In the genomic region with DNA sequence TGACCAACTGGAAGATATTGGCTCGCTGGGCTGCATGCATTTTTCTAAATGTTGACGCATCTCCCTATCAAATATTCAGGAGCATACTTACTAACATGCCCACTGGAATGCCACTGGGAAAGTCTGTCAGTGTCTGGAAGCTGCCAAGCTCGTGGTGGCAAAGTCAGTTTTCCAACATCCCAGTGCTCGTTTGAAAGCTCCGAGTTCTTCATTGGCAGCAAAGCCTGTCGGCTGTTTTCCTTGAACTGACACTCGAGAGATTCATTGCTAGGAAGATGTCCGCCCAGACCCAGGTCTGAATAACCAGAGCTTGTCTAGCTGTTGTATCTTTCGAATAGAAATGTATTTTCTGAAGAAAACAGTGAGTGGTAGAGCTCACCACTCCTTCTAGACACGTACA, we compare ENCODE assay signal across 21 mouse cellular contexts.
DNase-seq lines count a peak whose midpoint lies in the region; ATAC-seq and TF ChIP-seq lines count a peak whose summit lies in the region.
"Had no signal": no experiment of that assay in that cellular context is flagged by ENCODE, and none has a peak within 500 bp of the region (broad histone marks: within the 10 kb centered on the region; RNA-seq: fewer than 3 reads in every experiment).

No protein-coding gene starts in this region.

- no peak overlapping the region for H3K4me3 ChIP-seq in hindbrain, postnatal 0 days (ENCODE audit: low read length)
- H3K4me3 ChIP-seq in hindbrain, embryonic 14.5 days (replicated peaks; ENCODE audit: low read length) = no peak overlapping the region
- H3K4me3 ChIP-seq in heart, embryonic 12.5 days = no peak overlapping the region
- H3K4me3 ChIP-seq: embryonic facial prominence, embryonic 10.5 days; embryonic facial prominence, embryonic 12.5 days had no signal

- H3K36me3 ChIP-seq in hindbrain, postnatal 0 days (ENCODE audit: insufficient read depth, low read length) = no peaks in the 10 kb centered on the region
- no peaks in the 10 kb centered on the region for H3K36me3 ChIP-seq in hindbrain, embryonic 14.5 days (replicated peaks; ENCODE audit: control insufficient read depth, insufficient read depth)
- no peaks in the 10 kb centered on the region for H3K36me3 ChIP-seq in heart, embryonic 12.5 days
- H3K36me3 ChIP-seq: embryonic facial prominence, embryonic 10.5 days; embryonic facial prominence, embryonic 12.5 days; G1E had no signal

- no peak for TF ChIP-seq CTCF in hindbrain, postnatal 0 days (IDR thresholded peaks at IDR 0.05; ENCODE audit: low read depth)

- no peak overlapping the region for H3K9ac ChIP-seq in hindbrain, postnatal 0 days (replicated peaks; ENCODE audit: low read length)
- H3K9ac ChIP-seq in hindbrain, embryonic 14.5 days = no peak overlapping the region
- no peak overlapping the region for H3K9ac ChIP-seq in heart, embryonic 12.5 days
- H3K9ac ChIP-seq: embryonic facial prominence, embryonic 12.5 days had no signal

- H3K27me3 ChIP-seq in hindbrain, postnatal 0 days (ENCODE audit: insufficient read depth, low read length) = no peaks in the 10 kb centered on the region
- H3K27me3 ChIP-seq in hindbrain, embryonic 14.5 days (ENCODE audit: control insufficient read depth, insufficient read depth, low read length) = no peaks in the 10 kb centered on the region
- H3K27me3 ChIP-seq in heart, embryonic 12.5 days (replicated peaks) = no peaks in the 10 kb centered on the region
- H3K27me3 ChIP-seq: CH12.LX; embryonic facial prominence, embryonic 12.5 days had no signal

- no peaks in the 10 kb centered on the region for H3K9me3 ChIP-seq in hindbrain, postnatal 0 days (ENCODE audit: low read length)
- no peaks in the 10 kb centered on the region for H3K9me3 ChIP-seq in hindbrain, embryonic 14.5 days (ENCODE audit: control insufficient read depth, low read length)
- no peaks in the 10 kb centered on the region for H3K9me3 ChIP-seq in heart, embryonic 12.5 days (replicated peaks)
- H3K9me3 ChIP-seq: embryonic facial prominence, embryonic 10.5 days; embryonic facial prominence, embryonic 12.5 days; G1E had no signal

- peaks cover 4% of the 10 kb centered on the region; the same call in 1 of the 2 replicates for H3K4me1 ChIP-seq in hindbrain, postnatal 0 days (ENCODE audit: insufficient read depth, low read length)
- no peaks in the 10 kb centered on the region for H3K4me1 ChIP-seq in hindbrain, embryonic 14.5 days (replicated peaks; ENCODE audit: control insufficient read depth, insufficient read depth, low read length)
- 0 out of 2 replicates have a peak, but pooled peaks cover 5% of the 10 kb centered on the region for H3K4me1 ChIP-seq in heart, embryonic 12.5 days (replicated peaks)
- H3K4me1 ChIP-seq: embryonic facial prominence, embryonic 12.5 days had no signal

- no peak for ATAC-seq in hindbrain, postnatal 0 days
- no peak for ATAC-seq in hindbrain, embryonic 14.5 days (ENCODE audit: low FRiP score)
- ATAC-seq in heart, embryonic 12.5 days (ENCODE audit: insufficient number of reproducible peaks, low FRiP score) = no peak
- ATAC-seq: CD4-positive, CD25-positive, alpha-beta regulatory T cell, adult 4 months; forebrain, embryonic 14.5 days; forebrain, embryonic 16.5 days had no signal

- H3K27ac ChIP-seq in hindbrain, postnatal 0 days = 0 out of 2 replicates have a peak overlapping the region, but pooled peaks have one; percentile 20
- no peak overlapping the region for H3K27ac ChIP-seq in hindbrain, embryonic 14.5 days
- H3K27ac ChIP-seq in heart, embryonic 12.5 days (ENCODE audit: poor library complexity, severe bottlenecking) = no peak overlapping the region
- H3K27ac ChIP-seq: embryonic facial prominence, embryonic 10.5 days; embryonic facial prominence, embryonic 12.5 days had no signal

- WGBS in hindbrain, postnatal 0 days = 53% methylated on average over 10 of the region's 10 CpGs
- 82% methylated on average over 10 of the region's 10 CpGs for WGBS in hindbrain, embryonic 14.5 days
- 72% methylated on average over 10 of the region's 10 CpGs for WGBS in heart, embryonic 12.5 days

- DNase-seq in adrenal gland, adult 2 months = peak; percentile 20
- DNase-seq in adrenal gland, postnatal 25 days = no peak
- DNase-seq in cerebellum, postnatal 10 days = peak; percentile 42 to 49
- no peak for DNase-seq in cerebellum, postnatal 14 days
- no peak for DNase-seq in hindbrain, postnatal 0 days (ENCODE audit: low spot score)
- DNase-seq in hindbrain, embryonic 14.5 days (ENCODE audit: low spot score) = no peak
- DNase-seq in Muller cell, postnatal 12 days (ENCODE audit: inconsistent ontology term) = peak; percentile 43
- DNase-seq: adrenal gland, postnatal 10 days; B cell, adult 2 months; cerebellum, adult 11-12 months; cerebellum, adult 2 months; cerebellum, adult 9-10 months; cerebellum, postnatal 25 days had no signal

- no peak overlapping the region for H3K4me2 ChIP-seq in hindbrain, postnatal 0 days (ENCODE audit: low read depth, low read length)
- H3K4me2 ChIP-seq in hindbrain, embryonic 14.5 days (replicated peaks) = no peak overlapping the region
- H3K4me2 ChIP-seq in heart, embryonic 12.5 days = no peak overlapping the region
- H3K4me2 ChIP-seq: embryonic facial prominence, embryonic 12.5 days had no signal

Comparison
In these comparisons a context has a peak if more than half of its experiments do, and no peak if none do; other contexts are left out.
1. DNase-seq: peak in adrenal gland, adult 2 months (single experiment), cerebellum, postnatal 10 days (2 of 2) and Muller cell, postnatal 12 days (single experiment); none in adrenal gland, postnatal 25 days (single experiment), cerebellum, postnatal 14 days (0 of 2), hindbrain, postnatal 0 days (single experiment) and hindbrain, embryonic 14.5 days (single experiment).